Mouse (Mus musculus): ENCODE measurements at regions not wholly inside any gene's neighbourhood (a gene's known extent, or its start where the extent isn't known, plus 50 kb on each side); places are given as distances from the start of the nearest gene placed in this dataset.

DNA sequence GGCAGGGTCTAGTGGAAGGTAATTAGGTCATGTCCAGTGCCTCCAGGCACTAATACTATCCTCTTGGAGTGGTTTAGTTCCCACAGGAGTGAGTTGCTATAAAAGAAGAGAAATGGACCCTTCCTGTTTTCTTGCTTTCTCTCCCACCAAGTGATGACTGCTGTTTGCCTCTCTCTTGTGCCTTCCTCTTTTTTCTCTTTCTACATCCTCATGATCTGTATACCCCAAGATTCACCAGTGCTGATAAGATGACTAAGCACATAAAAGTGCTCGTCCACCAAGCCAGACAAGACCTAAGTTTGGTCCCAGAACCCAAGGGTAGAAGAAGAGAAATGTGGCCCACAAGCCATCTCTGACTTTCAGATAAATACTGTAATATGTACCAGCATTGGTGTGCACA lies 265.7 kb downstream of the Sox4 start:
- TF ChIP-seq HCFC1 (IDR thresholded peaks at IDR 0.05; ENCODE audit: borderline replicate concordance, insufficient read depth, low read length) = no peak
- TF ChIP-seq ZC3H11A (IDR thresholded peaks at IDR 0.05; ENCODE audit: borderline replicate concordance, low read depth, low read length) = no peak
- no peak for TF ChIP-seq CHD2 (IDR thresholded peaks at IDR 0.05; ENCODE audit: low read depth, low read length)

Measured in ES-E14 (cell line).